Comparison of ENCODE assay signal across 13 mouse cellular contexts in genomic region chr2:171942671-171943070, GRCm38 (mm10).
A peak's percentile ranks its signal among the peaks of the same experiment; 100 is the strongest.
DNase-seq lines count a peak whose midpoint lies in the region; ATAC-seq and TF ChIP-seq lines count a peak whose summit lies in the region.
"Had no signal": no experiment of that assay in that cellular context is flagged by ENCODE, and none has a peak within 500 bp of the region (broad histone marks: within the 10 kb centered on the region; RNA-seq: fewer than 3 reads in every experiment).

No protein-coding gene starts in this region.

- peak overlapping the region; percentile 46; the same call in 1 of the 2 replicates for H3K27ac ChIP-seq in hindbrain, embryonic 16.5 days (ENCODE audit: low read depth, low read length)
- H3K27ac ChIP-seq in hindbrain, embryonic 10.5 days: no peak overlapping the region
- no peak overlapping the region for H3K27ac ChIP-seq in kidney, adult 2 months (ENCODE audit: insufficient read depth, low read depth, low read length)
- H3K27ac ChIP-seq: hindbrain, embryonic 12.5 days; midbrain, embryonic 13.5 days had no signal

- H3K9ac ChIP-seq in hindbrain, embryonic 16.5 days (ENCODE audit: low read depth, low read length): no peak overlapping the region
- H3K9ac ChIP-seq: hindbrain, embryonic 12.5 days; lung, embryonic 14.5 days; midbrain, embryonic 13.5 days had no signal

- peak; percentile 84 for ATAC-seq in hindbrain, embryonic 16.5 days
- ATAC-seq: midbrain, embryonic 13.5 days; Patski had no signal

- no peaks in the 10 kb centered on the region for H3K36me3 ChIP-seq in hindbrain, embryonic 16.5 days (ENCODE audit: control insufficient read depth, insufficient read depth, low read length)
- no peaks in the 10 kb centered on the region for H3K36me3 ChIP-seq in hindbrain, embryonic 10.5 days
- H3K36me3 ChIP-seq in kidney, adult 2 months (ENCODE audit: control insufficient read depth, insufficient read depth, low read length): no peaks in the 10 kb centered on the region
- H3K36me3 ChIP-seq: hindbrain, embryonic 12.5 days; midbrain, embryonic 13.5 days had no signal

- H3K27me3 ChIP-seq in hindbrain, embryonic 16.5 days (replicated peaks; ENCODE audit: control insufficient read depth, insufficient read depth, low read length): no peaks in the 10 kb centered on the region
- H3K27me3 ChIP-seq in hindbrain, embryonic 10.5 days (ENCODE audit: insufficient read depth, poor library complexity, severe bottlenecking): no peaks in the 10 kb centered on the region
- H3K27me3 ChIP-seq in kidney, adult 2 months (replicated peaks; ENCODE audit: control insufficient read depth, insufficient read depth, low read length): no peaks in the 10 kb centered on the region
- H3K27me3 ChIP-seq: hindbrain, embryonic 12.5 days; midbrain, embryonic 13.5 days; Patski had no signal

- no peak overlapping the region for H3K4me3 ChIP-seq in hindbrain, embryonic 16.5 days (ENCODE audit: low read length)
- H3K4me3 ChIP-seq in hindbrain, embryonic 10.5 days: no peak overlapping the region
- H3K4me3 ChIP-seq in kidney, adult 2 months (ENCODE audit: insufficient read depth, low read depth, low read length): no peak overlapping the region
- H3K4me3 ChIP-seq: hindbrain, embryonic 12.5 days; midbrain, embryonic 13.5 days had no signal

- TF ChIP-seq POLR2A in kidney, adult 2 months (IDR thresholded peaks at IDR 0.05; ENCODE audit: low read depth, low read length): no peak

- peaks cover 4% of the 10 kb centered on the region for H3K4me1 ChIP-seq in hindbrain, embryonic 16.5 days (ENCODE audit: control insufficient read depth, insufficient read depth, low read depth, low read length)
- no peaks in the 10 kb centered on the region for H3K4me1 ChIP-seq in hindbrain, embryonic 10.5 days (replicated peaks)
- H3K4me1 ChIP-seq in kidney, adult 2 months (ENCODE audit: control insufficient read depth, insufficient read depth, low read length): no peaks in the 10 kb centered on the region
- H3K4me1 ChIP-seq: hindbrain, embryonic 12.5 days had no signal

- WGBS in hindbrain, embryonic 16.5 days: 64% methylated on average over 9 of the region's 9 CpGs
- WGBS in hindbrain, embryonic 10.5 days: 86% methylated on average over 9 of the region's 9 CpGs
- WGBS in kidney, adult 2 months: 86% methylated on average over 9 of the region's 9 CpGs

- no peak for DNase-seq in hindbrain, embryonic 10.5 days (ENCODE audit: low spot score)
- DNase-seq in cerebellum, adult 11-12 months: peak; percentile 7
- DNase-seq in layer of hippocampus, adult 18-20 months (ENCODE audit: low spot score in 2 of 2): peak; percentile 18 to 49
- DNase-seq in right cerebral cortex, adult 2 months (ENCODE audit: low spot score in 2 of 2): peak; percentile 14 to 22
- DNase-seq in kidney, adult 2 months: no peak
- DNase-seq in spleen, postnatal 36 days (ENCODE audit: low spot score in 2 of 2): no peak
- DNase-seq in liver: no peak
- DNase-seq: embryo, embryonic 11 days; lung, embryonic 14.5 days had no signal

- no peaks in the 10 kb centered on the region for H3K9me3 ChIP-seq in hindbrain, embryonic 16.5 days (ENCODE audit: control insufficient read depth, low read length)
- H3K9me3 ChIP-seq in hindbrain, embryonic 10.5 days: no peaks in the 10 kb centered on the region
- H3K9me3 ChIP-seq: hindbrain, embryonic 12.5 days; midbrain, embryonic 13.5 days had no signal

- no peak for TF ChIP-seq CTCF in kidney, adult 2 months (conservative IDR thresholded peaks at IDR 0.05; ENCODE audit: insufficient read depth, insufficient read length, low read depth, low read length)

- H3K4me2 ChIP-seq in hindbrain, embryonic 16.5 days (ENCODE audit: low read length): no peak overlapping the region
- H3K4me2 ChIP-seq: hindbrain, embryonic 12.5 days; lung, embryonic 14.5 days; midbrain, embryonic 13.5 days had no signal

Comparison
In these comparisons a context has a peak if more than half of its experiments do, and no peak if none do; other contexts are left out.
1. DNase-seq: peak in cerebellum, adult 11-12 months (single experiment), layer of hippocampus, adult 18-20 months (2 of 2) and right cerebral cortex, adult 2 months (2 of 2); none in hindbrain, embryonic 10.5 days (single experiment), kidney, adult 2 months (single experiment), spleen, postnatal 36 days (0 of 2) and liver (single experiment).